Mouse (Mus musculus): ENCODE data around the gene Ubxn2a. TPM values are rescaled to one million over a fixed set of nuclear protein-coding genes. Genes with fewer than 3 reads are reported as not detected.

Ubxn2a gene
- polyA plus RNA-seq, 1 experiment = 1.8 TPM

- Histone ChIP-seq H3K27me3 (ENCODE audit: control insufficient read depth, insufficient read depth, low read length) (no peaks in the 10 kb centered on the region), H3K4me3 (ENCODE audit: extremely low read depth, insufficient read depth, insufficient read length) (peak overlapping the region; percentile 13; the same call in 1 of the 2 replicates), H3K4me1 (ENCODE audit: control insufficient read depth, insufficient read depth, insufficient read length) (0 out of 2 replicates have a peak, but pooled peaks cover 4% of the 10 kb centered on the region), H3K27ac (ENCODE audit: insufficient read depth, low read length) (peak overlapping the region; percentile 38; the same call in 1 of the 2 replicates), H3K36me3 (ENCODE audit: control insufficient read depth, insufficient read depth, low read length) (no peaks in the 10 kb centered on the region)
- WGBS = 69% methylated on average over 5 of the region's 5 CpGs
- TF ChIP-seq CTCF (IDR thresholded peaks at IDR 0.05; ENCODE audit: extremely low read depth, insufficient read depth, insufficient read length, insufficient replicate concordance) (no peak), POLR2A (IDR thresholded peaks at IDR 0.05; ENCODE audit: low read depth, low read length) (no peak)
- no peak for DNase-seq (ENCODE audit: low read depth in 1 of 2, low spot score in 2 of 2)
Observed at GRCm38 (mm10) chr12:4872983-4873477, 34.5 kb downstream of the Ubxn2a start.

DNA sequence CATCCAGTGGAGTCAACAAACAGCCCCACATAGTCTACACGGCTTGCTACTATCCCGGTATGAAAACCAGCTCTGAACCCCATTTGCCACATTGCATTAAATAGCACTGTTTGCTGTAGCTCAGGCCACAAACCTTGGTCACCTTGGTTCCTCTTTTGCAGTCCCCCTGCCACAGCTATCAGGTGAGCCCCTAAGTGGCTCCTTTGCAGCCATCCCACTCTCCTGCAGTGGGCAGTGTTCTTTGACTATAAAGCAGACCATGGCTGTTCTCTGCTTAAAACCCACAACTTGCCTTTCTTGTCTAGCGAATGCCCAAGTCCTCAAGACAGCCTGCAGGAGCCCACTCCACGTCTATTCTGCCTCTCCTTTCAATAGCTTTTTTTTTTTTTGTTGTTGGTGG lies 35.2 kb downstream of the Ubxn2a start:
- no peak for DNase-seq (ENCODE audit: low read depth in 1 of 2, low spot score in 2 of 2)
- Histone ChIP-seq H3K36me3 (ENCODE audit: control insufficient read depth, insufficient read depth, low read length) (no peaks in the 10 kb centered on the region), H3K4me1 (ENCODE audit: control insufficient read depth, insufficient read depth, insufficient read length) (0 out of 2 replicates have a peak, but pooled peaks cover 4% of the 10 kb centered on the region), H3K27me3 (ENCODE audit: control insufficient read depth, insufficient read depth, low read length) (no peaks in the 10 kb centered on the region), H3K4me3 (ENCODE audit: extremely low read depth, insufficient read depth, insufficient read length) (no peak overlapping the region; the same call in 1 of the 2 replicates), H3K27ac (ENCODE audit: insufficient read depth, low read length) (no peak overlapping the region)
- TF ChIP-seq CTCF (IDR thresholded peaks at IDR 0.05; ENCODE audit: extremely low read depth, insufficient read depth, insufficient read length, insufficient replicate concordance) = no peak
- no peak for TF ChIP-seq POLR2A (IDR thresholded peaks at IDR 0.05; ENCODE audit: low read depth, low read length)
- whole genome bisulfite sequencing = 73% methylated on average over 4 of the region's 4 CpGs

- no peak for DNase-seq (ENCODE audit: low read depth in 1 of 2, low spot score in 2 of 2)
- WGBS = 93% methylated on average over 5 of the region's 5 CpGs
- TF ChIP-seq CTCF (IDR thresholded peaks at IDR 0.05; ENCODE audit: extremely low read depth, insufficient read depth, insufficient read length, insufficient replicate concordance) (no peak), POLR2A (IDR thresholded peaks at IDR 0.05; ENCODE audit: low read depth, low read length) (no peak)
- H3K36me3 ChIP-seq (ENCODE audit: control insufficient read depth, insufficient read depth, low read length) = no peaks in the 10 kb centered on the region
- no peaks in the 10 kb centered on the region for H3K27me3 ChIP-seq (ENCODE audit: control insufficient read depth, insufficient read depth, low read length)
- no peak overlapping the region for H3K27ac ChIP-seq (ENCODE audit: insufficient read depth, low read length)
- H3K4me3 ChIP-seq (ENCODE audit: extremely low read depth, insufficient read depth, insufficient read length) = no peak overlapping the region
- 0 out of 2 replicates have a peak, but pooled peaks cover 4% of the 10 kb centered on the region for H3K4me1 ChIP-seq (ENCODE audit: control insufficient read depth, insufficient read depth, insufficient read length)
Observed at GRCm38 (mm10) chr12:4871260-4871659, 36.2 kb downstream of the Ubxn2a start.

DNA sequence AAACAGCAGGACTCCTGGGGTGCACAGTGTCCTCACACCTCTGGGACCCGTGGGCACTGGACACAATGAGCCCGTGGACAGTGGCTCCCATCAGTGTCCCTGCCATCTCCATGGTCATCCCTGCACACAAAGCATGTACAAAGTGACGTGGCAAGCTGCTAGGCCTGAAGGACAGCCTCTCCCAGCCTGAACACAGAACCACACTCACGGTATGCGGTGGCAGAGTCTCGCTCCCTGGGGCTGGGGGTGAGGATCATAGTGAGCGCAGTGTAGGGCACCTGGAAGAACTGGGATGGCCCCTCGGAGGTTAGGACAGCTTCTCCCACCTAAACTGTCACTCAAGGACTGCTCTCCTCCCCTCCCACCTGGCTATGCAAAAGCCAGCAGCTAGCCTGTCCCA lies 38.6 kb downstream of the Ubxn2a start:
- Histone ChIP-seq H3K27ac (ENCODE audit: insufficient read depth, low read length) (no peak overlapping the region), H3K4me1 (ENCODE audit: control insufficient read depth, insufficient read depth, insufficient read length) (no peaks in the 10 kb centered on the region), H3K27me3 (ENCODE audit: control insufficient read depth, insufficient read depth, low read length) (no peaks in the 10 kb centered on the region), H3K36me3 (ENCODE audit: control insufficient read depth, insufficient read depth, low read length) (no peaks in the 10 kb centered on the region), H3K4me3 (ENCODE audit: extremely low read depth, insufficient read depth, insufficient read length) (no peak overlapping the region)
- TF ChIP-seq POLR2A (IDR thresholded peaks at IDR 0.05; ENCODE audit: low read depth, low read length) (no peak), CTCF (IDR thresholded peaks at IDR 0.05; ENCODE audit: extremely low read depth, insufficient read depth, insufficient read length, insufficient replicate concordance) (no peak)
- no peak for DNase-seq (ENCODE audit: low read depth in 1 of 2, low spot score in 2 of 2)
- 90% methylated on average over 8 of the region's 8 CpGs for WGBS

GRCm38 (mm10) chr12:4864338-4864690 lies 43.2 kb downstream of the Ubxn2a start:
- Histone ChIP-seq H3K4me3 (ENCODE audit: extremely low read depth, insufficient read depth, insufficient read length) (no peak overlapping the region), H3K27me3 (ENCODE audit: control insufficient read depth, insufficient read depth, low read length) (no peaks in the 10 kb centered on the region), H3K36me3 (ENCODE audit: control insufficient read depth, insufficient read depth, low read length) (no peaks in the 10 kb centered on the region), H3K4me1 (ENCODE audit: control insufficient read depth, insufficient read depth, insufficient read length) (no peaks in the 10 kb centered on the region), H3K27ac (ENCODE audit: insufficient read depth, low read length) (no peak overlapping the region)
- WGBS = 86% methylated on average over 4 of the region's 4 CpGs
- no peak for DNase-seq (ENCODE audit: low read depth in 1 of 2, low spot score in 2 of 2)
- no peak for TF ChIP-seq CTCF (IDR thresholded peaks at IDR 0.05; ENCODE audit: extremely low read depth, insufficient read depth, insufficient read length, insufficient replicate concordance)
- no peak for TF ChIP-seq POLR2A (IDR thresholded peaks at IDR 0.05; ENCODE audit: low read depth, low read length)

- no peaks in the 10 kb centered on the region for H3K27me3 ChIP-seq (ENCODE audit: control insufficient read depth, insufficient read depth, low read length)
- DNase-seq (ENCODE audit: low read depth in 1 of 2, low spot score in 2 of 2) = no peak
- H3K27ac ChIP-seq (ENCODE audit: insufficient read depth, low read length) = no peak overlapping the region
- TF ChIP-seq POLR2A (IDR thresholded peaks at IDR 0.05; ENCODE audit: low read depth, low read length) = no peak
- no peak for TF ChIP-seq CTCF (IDR thresholded peaks at IDR 0.05; ENCODE audit: extremely low read depth, insufficient read depth, insufficient read length, insufficient replicate concordance)
- WGBS = 91% methylated on average over 4 of the region's 4 CpGs
- H3K4me1 ChIP-seq (ENCODE audit: control insufficient read depth, insufficient read depth, insufficient read length) = no peaks in the 10 kb centered on the region
- H3K36me3 ChIP-seq (ENCODE audit: control insufficient read depth, insufficient read depth, low read length) = no peaks in the 10 kb centered on the region
- no peak overlapping the region for H3K4me3 ChIP-seq (ENCODE audit: extremely low read depth, insufficient read depth, insufficient read length)
Observed at GRCm38 (mm10) chr12:4863654-4864337, 43.7 kb downstream of the Ubxn2a start.

DNA sequence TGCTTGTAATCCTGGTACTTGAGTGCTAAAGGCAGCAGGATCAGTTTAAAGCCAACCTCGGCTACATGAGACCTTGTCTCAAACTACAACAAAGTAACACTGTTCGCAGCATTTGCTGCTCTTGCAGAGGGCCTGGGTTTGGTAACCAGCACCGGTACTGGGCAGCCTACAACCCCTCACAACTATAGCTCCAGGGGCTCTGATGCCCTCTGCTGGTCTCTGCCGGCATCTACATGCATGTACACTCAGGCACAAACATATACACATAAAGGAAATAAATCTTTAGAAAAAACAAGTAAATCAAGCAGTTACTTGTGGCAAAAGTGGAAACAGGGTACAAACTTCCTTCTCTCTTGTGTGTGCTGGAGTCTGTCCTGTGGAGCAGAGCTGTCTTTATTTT lies 44.8 kb downstream of the Ubxn2a start:
- TF ChIP-seq POLR2A (IDR thresholded peaks at IDR 0.05; ENCODE audit: low read depth, low read length) (no peak), CTCF (IDR thresholded peaks at IDR 0.05; ENCODE audit: extremely low read depth, insufficient read depth, insufficient read length, insufficient replicate concordance) (no peak)
- no peak overlapping the region for H3K4me3 ChIP-seq (ENCODE audit: extremely low read depth, insufficient read depth, insufficient read length)
- 94% methylated on average over 4 of the region's 4 CpGs for WGBS

More for the DNA sequence above, 44.8 kb downstream of the Ubxn2a start:
- H3K36me3 ChIP-seq (ENCODE audit: control insufficient read depth, insufficient read depth, low read length) = no peaks in the 10 kb centered on the region
- no peaks in the 10 kb centered on the region for H3K27me3 ChIP-seq (ENCODE audit: control insufficient read depth, insufficient read depth, low read length)
- H3K27ac ChIP-seq (ENCODE audit: insufficient read depth, low read length) = no peak overlapping the region
- DNase-seq (ENCODE audit: low read depth in 1 of 2, low spot score in 2 of 2) = no peak
- no peaks in the 10 kb centered on the region for H3K4me1 ChIP-seq (ENCODE audit: control insufficient read depth, insufficient read depth, insufficient read length)
